Mouse (Mus musculus) kidney, embryonic 15.5 days (tissue): ENCODE data around the gene Pigu. TPM values are rescaled to one million over a fixed set of nuclear protein-coding genes. Genes with fewer than 3 reads are reported as not detected.

ENCODE experiments used
- ATAC-seq: fragments of 200-750 bp; cut with Nextera tagmentation; replicated peaks from 2 replicates; pipeline ENCODE4 v1.8.0; 2017; ENCODE audit warnings: moderate TSS enrichment; ENCODE audit not compliant: low FRiP score
- H3K27ac ChIP-seq: fragments of 300-500 bp; sonication (generic); 2 replicates; pipeline ENCODE4 v1.5.1; 2015; ENCODE audit warnings: mild to moderate bottlenecking, inconsistent platforms
- H3K27me3 ChIP-seq: fragments of 300-500 bp; sonication (generic); 2 replicates; pipeline ENCODE4 v1.6.1; 2015; ENCODE audit warnings: inconsistent platforms
- H3K36me3 ChIP-seq: fragments of 300-500 bp; sonication (generic); 2 replicates; pipeline ENCODE4 v1.6.1; 2015; ENCODE audit warnings: inconsistent platforms
- H3K4me1 ChIP-seq: fragments of 300-500 bp; sonication (generic); 2 replicates; pipeline ENCODE4 v1.6.1; 2015; ENCODE audit warnings: inconsistent platforms
- H3K4me2 ChIP-seq: fragments of 300-500 bp; sonication (generic); 2 replicates; pipeline ENCODE4 v1.6.1; 2015; ENCODE audit warnings: moderate library complexity, mild to moderate bottlenecking, inconsistent platforms
- H3K4me3 ChIP-seq: fragments of 300-500 bp; sonication (generic); replicated peaks from 2 replicates; pipeline ENCODE4 v1.5.1; 2015; ENCODE audit warnings: mild to moderate bottlenecking, inconsistent platforms
- H3K9ac ChIP-seq: fragments of 300-500 bp; sonication (generic); 2 replicates; pipeline ENCODE4 v1.6.1; 2015; ENCODE audit warnings: mild to moderate bottlenecking, inconsistent platforms
- H3K9me3 ChIP-seq: fragments of 300-500 bp; sonication (generic); replicated peaks from 2 replicates; pipeline ENCODE4 v1.6.1; 2016; ENCODE audit warnings: inconsistent platforms
- WGBS: fragments of 180-500 bp; shearing (Covaris S2); methylation state at CpG from one replicate; pipeline ENCODE4 v1.1.7; 2015; ENCODE audit warnings: mixed read lengths; 5-methylcytosine and 5-hydroxymethylcytosine counted together
- polyA plus RNA-seq: library from polyadenylated mRNA; unstranded; fragments of >200 nt; fragmentation: Nextera tagmentation; extraction: Ambion mirVana; gene quantifications from 2 replicates; pipeline ENCODE4 v1.2.1, GENCODE M21; 2015

Pigu gene
- polyA plus RNA-seq, 1 experiment from 2014 or later = 62.7 TPM

GRCm38 (mm10) chr2:155318618-155319017 is 38.6 kb downstream of the Pigu start:
- Histone ChIP-seq H3K27me3 (no peaks in the 10 kb centered on the region), H3K9me3 (no peaks in the 10 kb centered on the region), H3K9ac (no peak overlapping the region), H3K4me3 (no peak overlapping the region), H3K4me2 (no peak overlapping the region), H3K36me3 (peaks cover 44% of the 10 kb centered on the region), H3K4me1 (0 out of 2 replicates have a peak, but pooled peaks cover 4% of the 10 kb centered on the region), H3K27ac (no peak overlapping the region)
- no peak for ATAC-seq
- WGBS = 93% methylated on average over 2 of the region's 2 CpGs

- Histone ChIP-seq H3K9me3 (no peaks in the 10 kb centered on the region), H3K4me3 (no peak overlapping the region), H3K9ac (no peak overlapping the region), H3K4me2 (no peak overlapping the region), H3K27ac (no peak overlapping the region), H3K36me3 (peaks cover 45% of the 10 kb centered on the region), H3K27me3 (no peaks in the 10 kb centered on the region), H3K4me1 (0 out of 2 replicates have a peak, but pooled peaks cover 4% of the 10 kb centered on the region)
- no peak for ATAC-seq
- WGBS = 23% methylated on average over 6 of the region's 6 CpGs
Observed at GRCm38 (mm10) chr2:155313671-155314070, 43.6 kb downstream of the Pigu start.

GRCm38 (mm10) chr2:155308936-155309592 is 48.2 kb downstream of the Pigu start:
- Histone ChIP-seq H3K9me3 (no peaks in the 10 kb centered on the region), H3K4me2 (no peak overlapping the region), H3K36me3 (peaks cover 55% of the 10 kb centered on the region), H3K4me3 (no peak overlapping the region), H3K9ac (no peak overlapping the region), H3K27me3 (no peaks in the 10 kb centered on the region), H3K4me1 (no peaks in the 10 kb centered on the region), H3K27ac (no peak overlapping the region)
- ATAC-seq = no peak
- WGBS = 28% methylated on average over 3 of the region's 3 CpGs

- no peaks in the 10 kb centered on the region for H3K4me1 ChIP-seq
- WGBS = 84% methylated on average over 4 of the region's 4 CpGs
- no peaks in the 10 kb centered on the region for H3K9me3 ChIP-seq
- peaks cover 72% of the 10 kb centered on the region for H3K36me3 ChIP-seq
- no peak for ATAC-seq
- H3K4me2 ChIP-seq = no peak overlapping the region
- no peaks in the 10 kb centered on the region for H3K27me3 ChIP-seq
- no peak overlapping the region for H3K27ac ChIP-seq
- H3K9ac ChIP-seq = no peak overlapping the region
- H3K4me3 ChIP-seq = no peak overlapping the region
Observed at GRCm38 (mm10) chr2:155299563-155299962, 57.7 kb downstream of the Pigu start.

GRCm38 (mm10) chr2:155295453-155295852 is 61.8 kb downstream of the Pigu start:
- ATAC-seq = no peak
- peaks cover 91% of the 10 kb centered on the region for H3K36me3 ChIP-seq

GRCm38 (mm10) chr2:155293946-155294345 is 63.3 kb downstream of the Pigu start:
- WGBS = 82% methylated on average over 4 of the region's 4 CpGs
- Histone ChIP-seq H3K4me1 (no peaks in the 10 kb centered on the region), H3K9ac (no peak overlapping the region), H3K36me3 (peaks cover 91% of the 10 kb centered on the region), H3K4me3 (no peak overlapping the region), H3K9me3 (no peaks in the 10 kb centered on the region), H3K27ac (no peak overlapping the region), H3K4me2 (no peak overlapping the region), H3K27me3 (no peaks in the 10 kb centered on the region)
- ATAC-seq = no peak

More at GRCm38 (mm10) chr2:155295453-155295852, 61.8 kb downstream of the Pigu start:
- 89% methylated on average over 6 of the region's 6 CpGs for whole genome bisulfite sequencing
- H3K4me2 ChIP-seq = no peak overlapping the region
- H3K9me3 ChIP-seq = no peaks in the 10 kb centered on the region
- no peak overlapping the region for H3K9ac ChIP-seq
- H3K27ac ChIP-seq = no peak overlapping the region
- no peaks in the 10 kb centered on the region for H3K4me1 ChIP-seq
- no peak overlapping the region for H3K4me3 ChIP-seq
- no peaks in the 10 kb centered on the region for H3K27me3 ChIP-seq

GRCm38 (mm10) chr2:155293382-155293781 is 63.8 kb downstream of the Pigu start:
- 89% methylated on average over 2 of the region's 2 CpGs for WGBS

GRCm38 (mm10) chr2:155290066-155290465 is 67.2 kb downstream of the Pigu start:
- ATAC-seq = no peak
- Histone ChIP-seq H3K27ac (no peak overlapping the region), H3K36me3 (peaks cover 71% of the 10 kb centered on the region), H3K9me3 (no peaks in the 10 kb centered on the region), H3K4me1 (no peaks in the 10 kb centered on the region), H3K4me3 (no peak overlapping the region), H3K4me2 (no peak overlapping the region), H3K27me3 (no peaks in the 10 kb centered on the region), H3K9ac (no peak overlapping the region)
- 91% methylated on average over 8 of the region's 8 CpGs for WGBS

More at GRCm38 (mm10) chr2:155293382-155293781, 63.8 kb downstream of the Pigu start:
- no peaks in the 10 kb centered on the region for H3K27me3 ChIP-seq
- no peaks in the 10 kb centered on the region for H3K4me1 ChIP-seq
- H3K9me3 ChIP-seq = no peaks in the 10 kb centered on the region
- no peak overlapping the region for H3K4me2 ChIP-seq
- no peak overlapping the region for H3K4me3 ChIP-seq
- H3K9ac ChIP-seq = no peak overlapping the region
- H3K27ac ChIP-seq = no peak overlapping the region
- H3K36me3 ChIP-seq = peaks cover 87% of the 10 kb centered on the region
- no peak for ATAC-seq

GRCm38 (mm10) chr2:155287456-155288250 is 69.6 kb downstream of the Pigu start:
- Histone ChIP-seq H3K36me3 (peaks cover 71% of the 10 kb centered on the region), H3K27ac (no peak overlapping the region), H3K9me3 (no peaks in the 10 kb centered on the region), H3K4me3 (no peak overlapping the region), H3K27me3 (no peaks in the 10 kb centered on the region), H3K4me2 (no peak overlapping the region), H3K9ac (no peak overlapping the region), H3K4me1 (no peaks in the 10 kb centered on the region)
- no peak for ATAC-seq
- WGBS = 82% methylated on average over 4 of the region's 4 CpGs

- H3K36me3 ChIP-seq = peaks cover 55% of the 10 kb centered on the region
- no peak overlapping the region for H3K27ac ChIP-seq
- H3K9me3 ChIP-seq = no peaks in the 10 kb centered on the region
- no peak overlapping the region for H3K4me3 ChIP-seq
- 80% methylated on average over 6 of the region's 6 CpGs for WGBS
- no peaks in the 10 kb centered on the region for H3K27me3 ChIP-seq
- H3K9ac ChIP-seq = no peak overlapping the region
- H3K4me1 ChIP-seq = no peaks in the 10 kb centered on the region
- no peak for ATAC-seq
- no peak overlapping the region for H3K4me2 ChIP-seq
Observed at GRCm38 (mm10) chr2:155285744-155286143, 71.5 kb downstream of the Pigu start.

- WGBS = 73% methylated on average over 7 of the region's 7 CpGs
- Histone ChIP-seq H3K36me3 (peaks cover 46% of the 10 kb centered on the region), H3K4me2 (no peak overlapping the region), H3K27ac (0 out of 2 replicates have a peak overlapping the region, but pooled peaks have one; percentile 18), H3K4me3 (no peak overlapping the region), H3K9me3 (no peaks in the 10 kb centered on the region), H3K27me3 (no peaks in the 10 kb centered on the region), H3K9ac (no peak overlapping the region), H3K4me1 (no peaks in the 10 kb centered on the region)
- ATAC-seq = no peak
Observed at GRCm38 (mm10) chr2:155284647-155285046, 72.6 kb downstream of the Pigu start.

- no peaks in the 10 kb centered on the region for H3K4me1 ChIP-seq
- no peak overlapping the region for H3K4me3 ChIP-seq
- peaks cover 42% of the 10 kb centered on the region for H3K36me3 ChIP-seq
- no peaks in the 10 kb centered on the region for H3K27me3 ChIP-seq
- ATAC-seq = no peak
- no peaks in the 10 kb centered on the region for H3K9me3 ChIP-seq
- 90% methylated on average over 4 of the region's 4 CpGs for WGBS
- H3K9ac ChIP-seq = no peak overlapping the region
- H3K4me2 ChIP-seq = no peak overlapping the region
- no peak overlapping the region for H3K27ac ChIP-seq
Observed at GRCm38 (mm10) chr2:155283793-155284192, 73.4 kb downstream of the Pigu start.
